Mouse (Mus musculus) MEL (cell line): Measurements from ENCODE around the gene Gopc.
A peak's percentile ranks its signal among the peaks of the same experiment; 100 is the strongest.

Experiments used
- CTCF ChIP-seq, 3 experiments: IDR thresholded peaks in 2 of 3; conservative IDR thresholded peaks in 1 of 3; 2 replicates each; pipeline ENCODE4 v1.5.1; 2011 to 2012; ENCODE audit warnings: low read length in 3 of 3, low read depth in 2 of 3, mild to moderate bottlenecking in 2 of 3, improper control_type of control experiment in 1 of 3, inconsistent platforms in 1 of 3, mixed read lengths in 1 of 3, moderate library complexity in 1 of 3; ENCODE audit not compliant: control insufficient read depth in 1 of 3, insufficient read depth in 1 of 3, poor library complexity in 1 of 3, severe bottlenecking in 1 of 3
- POLR2A ChIP-seq, 2 experiments: IDR thresholded peaks; 2 replicates each; pipeline ENCODE4 v1.6.1; 2011 to 2012; ENCODE audit warnings: low read length in 2 of 2, mild to moderate bottlenecking in 2 of 2, control low read depth in 1 of 2, improper control_type of control experiment in 1 of 2, low read depth in 1 of 2, moderate library complexity in 1 of 2; ENCODE audit not compliant: control insufficient read depth in 1 of 2, insufficient read depth in 1 of 2, poor library complexity in 1 of 2
- TBP ChIP-seq: IDR thresholded peaks from 2 replicates; pipeline ENCODE4 v1.8.0; 2011; ENCODE audit warnings: low read depth, low read length, improper control_type of control experiment
- UBTF ChIP-seq: IDR thresholded peaks from 2 replicates; pipeline ENCODE4 v1.6.1; 2012; ENCODE audit warnings: low read depth, mild to moderate bottlenecking, inconsistent platforms, low read length, improper control_type of control experiment, moderate library complexity, borderline replicate concordance; ENCODE audit not compliant: insufficient read depth
- ZMIZ1 ChIP-seq: IDR thresholded peaks from 2 replicates; pipeline ENCODE4 v1.6.1; 2012; ENCODE audit warnings: low read depth, mild to moderate bottlenecking, inconsistent platforms, low read length, improper control_type of control experiment, moderate library complexity

DNA sequence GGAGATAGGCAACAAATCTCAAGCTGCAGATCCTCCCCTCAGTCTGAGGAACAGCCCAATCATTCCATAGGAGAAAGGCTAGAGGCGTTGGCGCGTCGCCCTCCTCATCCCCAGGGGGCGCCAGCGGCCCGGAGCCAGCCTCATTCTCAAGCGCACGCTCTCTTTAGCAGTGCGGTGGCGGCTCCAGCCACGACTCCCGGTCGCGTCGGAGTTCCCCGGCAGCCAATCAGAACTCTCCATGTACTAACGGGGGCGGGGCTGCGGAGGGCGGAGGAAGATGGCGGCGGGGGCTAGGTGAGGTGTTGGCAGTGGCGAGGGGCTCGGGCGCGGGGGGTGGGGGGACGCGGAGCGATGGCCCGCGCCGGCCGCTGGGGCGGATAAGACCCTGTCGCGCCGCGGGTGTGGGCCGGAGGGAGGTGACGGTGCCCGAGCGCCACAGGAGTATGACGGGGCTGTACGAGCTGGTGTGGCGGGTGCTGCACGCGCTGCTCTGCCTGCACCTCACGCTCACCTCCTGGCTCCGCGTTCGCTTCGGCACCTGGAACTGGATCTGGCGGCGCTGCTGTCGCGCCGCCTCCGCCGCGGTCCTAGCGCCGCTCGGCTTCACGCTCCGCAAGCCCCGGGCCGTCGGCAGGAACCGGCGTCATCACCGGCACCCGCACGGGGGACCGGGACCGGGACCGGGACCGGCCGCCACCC lies 35.5 kb upstream of the Gopc start, which contains the start of gene Nus1:
- TF ChIP-seq POLR2A (IDR thresholded peaks at IDR 0.05; ENCODE audit: control insufficient read depth in 1 of 2, insufficient read depth in 1 of 2, low read depth in 1 of 2, low read length in 2 of 2, poor library complexity in 1 of 2) (peak; percentile 77 to 97; a peak in 3 of 4 replicates), CTCF (IDR thresholded peaks at IDR 0.05 in 2 of 3, conservative IDR thresholded peaks at IDR 0.05 in 1 of 3; ENCODE audit: control insufficient read depth in 1 of 3, insufficient read depth in 1 of 3, low read depth in 2 of 3, low read length in 3 of 3, poor library complexity in 1 of 3, severe bottlenecking in 1 of 3) (peak; percentile 68 to 93 (median 92)), UBTF (no peak), ZMIZ1 (no peak), TBP (peak; percentile 61; the same call in 1 of the 2 replicates)
